Mouse (Mus musculus) heart, postnatal 0 days (tissue): ENCODE data around the gene Mmgt2.

Experiments
- CTCF ChIP-seq: IDR thresholded peaks from 2 replicates; pipeline ENCODE4 v1.5.1; 2016; ENCODE audit warnings: antibody characterized with exemption, control low read depth, low read depth
- EP300 ChIP-seq: IDR thresholded peaks from 2 replicates; pipeline ENCODE4 v1.6.1; 2016; ENCODE audit warnings: antibody characterized with exemption, low read depth

GRCm38 (mm10) chr11:62604123-62604706 is 44.2 kb upstream of the Mmgt2 start:
- TF ChIP-seq CTCF (no peak), EP300 (no peak)
